Mouse (Mus musculus): ENCODE results near the gene Cstf2t.

GRCm38 (mm10) chr19:31078241-31078640 lies 4.4 kb upstream of the Cstf2t start:
- TF ChIP-seq POLR2A (IDR thresholded peaks at IDR 0.05; ENCODE audit: borderline replicate concordance, control insufficient read depth, low read depth, low read length) (no peak), CTCF (IDR thresholded peaks at IDR 0.05; ENCODE audit: control insufficient read depth, insufficient read depth, low read length) (no peak)
